In genomic region chr1:23286741-23287140, GRCm38 (mm10) we compare ENCODE assay signal across 8 mouse cellular contexts.
DNase-seq lines count a peak whose midpoint lies in the region; ATAC-seq and TF ChIP-seq lines count a peak whose summit lies in the region.

No protein-coding gene starts in this region.

- no peak overlapping the region for H3K9ac ChIP-seq in heart, embryonic 11.5 days (ENCODE audit: low read depth, low read length)
- H3K9ac ChIP-seq in embryonic facial prominence, embryonic 11.5 days (replicated peaks; ENCODE audit: low read length) = no peak overlapping the region
- H3K9ac ChIP-seq in hindbrain, postnatal 0 days (replicated peaks; ENCODE audit: low read length) = no peak overlapping the region
- H3K9ac ChIP-seq in midbrain, embryonic 14.5 days (replicated peaks; ENCODE audit: low read length) = no peak overlapping the region

- peak; percentile 70 for DNase-seq in heart, adult 8-10 months (ENCODE audit: low spot score)
- DNase-seq in WW6 (ENCODE audit: low read depth, low spot score) = peak; percentile 1
- DNase-seq in embryonic facial prominence, embryonic 11.5 days (ENCODE audit: low spot score) = peak; percentile 65
- peak; percentile 87 for DNase-seq in hindbrain, postnatal 0 days (ENCODE audit: low spot score)
- peak; percentile 36 to 45 for DNase-seq in layer of hippocampus, postnatal 36 days
- DNase-seq in midbrain, embryonic 14.5 days = peak; percentile 82
- no peak for DNase-seq in spleen, postnatal 4 days (ENCODE audit: low spot score in 2 of 2)

- no peak overlapping the region for H3K4me3 ChIP-seq in heart, embryonic 11.5 days (ENCODE audit: low read depth, low read length)
- no peak overlapping the region for H3K4me3 ChIP-seq in embryonic facial prominence, embryonic 11.5 days (ENCODE audit: low read depth, low read length)
- H3K4me3 ChIP-seq in hindbrain, postnatal 0 days (ENCODE audit: low read length) = no peak overlapping the region
- no peak overlapping the region for H3K4me3 ChIP-seq in midbrain, embryonic 14.5 days (replicated peaks; ENCODE audit: low read depth, low read length)

- H3K36me3 ChIP-seq in heart, embryonic 11.5 days (ENCODE audit: control insufficient read depth, insufficient read depth, low read length) = peaks cover 4% of the 10 kb centered on the region; the same call in 1 of the 2 replicates
- H3K36me3 ChIP-seq in embryonic facial prominence, embryonic 11.5 days (replicated peaks; ENCODE audit: control insufficient read depth, insufficient read depth, low read depth, low read length) = no peaks in the 10 kb centered on the region
- H3K36me3 ChIP-seq in hindbrain, postnatal 0 days (ENCODE audit: insufficient read depth, low read length) = no peaks in the 10 kb centered on the region
- no peaks in the 10 kb centered on the region for H3K36me3 ChIP-seq in midbrain, embryonic 14.5 days (ENCODE audit: control insufficient read depth, insufficient read depth, low read length)

- H3K9me3 ChIP-seq in heart, embryonic 11.5 days (replicated peaks; ENCODE audit: control insufficient read depth, low read length) = no peaks in the 10 kb centered on the region
- no peaks in the 10 kb centered on the region for H3K9me3 ChIP-seq in embryonic facial prominence, embryonic 11.5 days (replicated peaks; ENCODE audit: control insufficient read depth, low read length)
- H3K9me3 ChIP-seq in hindbrain, postnatal 0 days (ENCODE audit: low read length) = no peaks in the 10 kb centered on the region
- no peaks in the 10 kb centered on the region for H3K9me3 ChIP-seq in midbrain, embryonic 14.5 days (ENCODE audit: control insufficient read depth, low read length)

- TF ChIP-seq CTCF in hindbrain, postnatal 0 days (IDR thresholded peaks at IDR 0.05; ENCODE audit: low read depth) = peak; percentile 81

- H3K27ac ChIP-seq in heart, embryonic 11.5 days (ENCODE audit: low read depth, low read length) = no peak overlapping the region
- H3K27ac ChIP-seq in embryonic facial prominence, embryonic 11.5 days (replicated peaks; ENCODE audit: low read depth, low read length) = no peak overlapping the region
- no peak overlapping the region for H3K27ac ChIP-seq in hindbrain, postnatal 0 days
- no peak overlapping the region for H3K27ac ChIP-seq in midbrain, embryonic 14.5 days (replicated peaks; ENCODE audit: low read depth, low read length)

- ATAC-seq in heart, embryonic 11.5 days (replicated peaks; ENCODE audit: insufficient number of reproducible peaks, low FRiP score, low TSS enrichment) = no peak; the same call in 1 of the 2 replicates
- ATAC-seq in embryonic facial prominence, embryonic 11.5 days (replicated peaks; ENCODE audit: insufficient number of reproducible peaks, low FRiP score, low TSS enrichment, low read depth) = no peak
- ATAC-seq in hindbrain, postnatal 0 days = peak; percentile 90
- ATAC-seq in midbrain, embryonic 14.5 days (ENCODE audit: low FRiP score, low TSS enrichment) = no peak

- no peak overlapping the region for H3K4me2 ChIP-seq in heart, embryonic 11.5 days
- no peak overlapping the region for H3K4me2 ChIP-seq in embryonic facial prominence, embryonic 11.5 days (ENCODE audit: low read depth, low read length)
- H3K4me2 ChIP-seq in hindbrain, postnatal 0 days (ENCODE audit: low read depth, low read length) = no peak overlapping the region
- H3K4me2 ChIP-seq in midbrain, embryonic 14.5 days (ENCODE audit: low read length) = no peak overlapping the region

- peaks cover 12% of the 10 kb centered on the region; the same call in 1 of the 2 replicates for H3K4me1 ChIP-seq in heart, embryonic 11.5 days (ENCODE audit: control insufficient read depth, insufficient read depth, low read length)
- H3K4me1 ChIP-seq in embryonic facial prominence, embryonic 11.5 days (ENCODE audit: control insufficient read depth, insufficient read depth, low read length) = no peaks in the 10 kb centered on the region
- no peaks in the 10 kb centered on the region for H3K4me1 ChIP-seq in hindbrain, postnatal 0 days (ENCODE audit: insufficient read depth, low read length)
- H3K4me1 ChIP-seq in midbrain, embryonic 14.5 days (ENCODE audit: control insufficient read depth, insufficient read depth, low read length) = no peaks in the 10 kb centered on the region

- no peaks in the 10 kb centered on the region for H3K27me3 ChIP-seq in heart, embryonic 11.5 days (ENCODE audit: control insufficient read depth, insufficient read depth, low read length)
- H3K27me3 ChIP-seq in embryonic facial prominence, embryonic 11.5 days (ENCODE audit: control insufficient read depth, insufficient read depth, low read length) = no peaks in the 10 kb centered on the region
- H3K27me3 ChIP-seq in hindbrain, postnatal 0 days (ENCODE audit: insufficient read depth, low read length) = no peaks in the 10 kb centered on the region
- no peaks in the 10 kb centered on the region for H3K27me3 ChIP-seq in midbrain, embryonic 14.5 days (ENCODE audit: control insufficient read depth, insufficient read depth, low read length)

- 25% methylated on average over 4 of the region's 4 CpGs for WGBS in heart, embryonic 11.5 days (ENCODE audit: insufficient replicate concordance)
- 30% methylated on average over 4 of the region's 4 CpGs for WGBS in embryonic facial prominence, embryonic 11.5 days
- WGBS in hindbrain, postnatal 0 days = 18% methylated on average over 4 of the region's 4 CpGs
- 22% methylated on average over 4 of the region's 4 CpGs for WGBS in midbrain, embryonic 14.5 days

Comparison
In these comparisons a context has a peak if more than half of its experiments do, and no peak if none do; other contexts are left out.
1. DNase-seq: peak in heart, adult 8-10 months (single experiment), WW6 (single experiment), embryonic facial prominence, embryonic 11.5 days (single experiment), hindbrain, postnatal 0 days (single experiment), layer of hippocampus, postnatal 36 days (2 of 2) and midbrain, embryonic 14.5 days (single experiment); none in spleen, postnatal 4 days (0 of 2).